Mouse (Mus musculus) midbrain, embryonic 11.5 days (tissue): ENCODE measurements at regions not wholly inside any gene's neighbourhood (a gene's known extent, or its start where the extent isn't known, plus 50 kb on each side); places are given as distances from the start of the nearest gene placed in this dataset.

ENCODE experiments used
- ATAC-seq: fragments of 200-750 bp; cut with Nextera tagmentation; 2 replicates; pipeline ENCODE4 v1.8.0; 2017; ENCODE audit warnings: moderate TSS enrichment, moderate library complexity; ENCODE audit not compliant: low FRiP score
- DNase-seq: peaks from one replicate; pipeline ENCODE4 v3.0.0; 2015; ENCODE audit warnings: low spot score; ENCODE audit errors: missing footprints
- H3K27ac ChIP-seq: fragments of 300-500 bp; sonication (generic); 2 replicates; pipeline ENCODE4 v1.5.1; 2014; ENCODE audit warnings: low read depth, low read length
- H3K27me3 ChIP-seq: fragments of 300-500 bp; sonication (generic); 2 replicates; pipeline ENCODE4 v1.6.1; 2014; ENCODE audit warnings: mild to moderate bottlenecking, low read length, moderate library complexity, mixed read lengths; ENCODE audit not compliant: control insufficient read depth, insufficient read depth
- H3K36me3 ChIP-seq: fragments of 300-500 bp; sonication (generic); 2 replicates; pipeline ENCODE4 v1.6.1; 2014; ENCODE audit warnings: mild to moderate bottlenecking, low read length, moderate library complexity, mixed read lengths; ENCODE audit not compliant: control insufficient read depth, insufficient read depth
- H3K4me1 ChIP-seq: fragments of 300-500 bp; sonication (generic); 2 replicates; pipeline ENCODE4 v1.6.1; 2014; ENCODE audit warnings: low read length; ENCODE audit not compliant: control insufficient read depth, insufficient read depth
- H3K4me2 ChIP-seq: fragments of 300-500 bp; sonication (generic); 2 replicates; pipeline ENCODE4 v1.6.1; 2014; ENCODE audit warnings: mild to moderate bottlenecking, moderate library complexity
- H3K4me3 ChIP-seq: fragments of 300-500 bp; sonication (generic); 2 replicates; pipeline ENCODE4 v1.5.1; 2014; ENCODE audit warnings: low read depth, low read length
- H3K9ac ChIP-seq: fragments of 300-500 bp; sonication (generic); 2 replicates; pipeline ENCODE4 v1.6.1; 2014; ENCODE audit warnings: low read length
- H3K9me3 ChIP-seq: fragments of 300-500 bp; sonication (generic); 2 replicates; pipeline ENCODE4 v1.6.1; 2016; ENCODE audit warnings: low read length; ENCODE audit not compliant: control insufficient read depth
- WGBS: fragments of 180-500 bp; shearing (Covaris S2); extraction: QIAGEN DNeasy Blood & Tissue Kit; methylation state at CpG from one replicate; pipeline ENCODE4 v1.1.7; 2014; 5-methylcytosine and 5-hydroxymethylcytosine counted together

- Histone ChIP-seq H3K27ac (no peak overlapping the region), H3K9me3 (no peaks in the 10 kb centered on the region), H3K4me2 (no peak overlapping the region), H3K4me1 (no peaks in the 10 kb centered on the region), H3K9ac (no peak overlapping the region), H3K27me3 (no peaks in the 10 kb centered on the region), H3K4me3 (no peak overlapping the region), H3K36me3 (no peaks in the 10 kb centered on the region)
- ATAC-seq (no peak), DNase-seq (no peak)
- 92% methylated on average over 3 of the region's 3 CpGs for WGBS
Observed at GRCm38 (mm10) chr5:52954713-52955112, 83.2 kb upstream of the Slc34a2 start.

GRCm38 (mm10) chr5:52964209-52964608 lies 73.7 kb upstream of the Slc34a2 start:
- no peak for ATAC-seq
- Histone ChIP-seq H3K4me2 (no peak overlapping the region), H3K27ac (no peak overlapping the region), H3K9ac (no peak overlapping the region), H3K36me3 (no peaks in the 10 kb centered on the region), H3K27me3 (no peaks in the 10 kb centered on the region), H3K9me3 (no peaks in the 10 kb centered on the region), H3K4me1 (no peaks in the 10 kb centered on the region), H3K4me3 (no peak overlapping the region)
- 80% methylated on average over 4 of the region's 4 CpGs for WGBS
- no peak for DNase-seq

- ATAC-seq, result no peak
- WGBS, result 47% methylated on average over 5 of the region's 5 CpGs
- H3K4me1 ChIP-seq, result no peaks in the 10 kb centered on the region
Observed at GRCm38 (mm10) chr5:52971811-52972210, 66.1 kb upstream of the Slc34a2 start.

GRCm38 (mm10) chr5:52973003-52973402 lies 64.9 kb upstream of the Slc34a2 start:
- Histone ChIP-seq H3K4me2 (no peak overlapping the region), H3K4me1 (no peaks in the 10 kb centered on the region), H3K9ac (no peak overlapping the region), H3K4me3 (no peak overlapping the region), H3K27me3 (no peaks in the 10 kb centered on the region), H3K9me3 (no peaks in the 10 kb centered on the region), H3K36me3 (no peaks in the 10 kb centered on the region), H3K27ac (no peak overlapping the region)
- ATAC-seq (no peak), DNase-seq (no peak)
- WGBS, result 83% methylated on average over 2 of the region's 2 CpGs

More at GRCm38 (mm10) chr5:52971811-52972210, 66.1 kb upstream of the Slc34a2 start:
- H3K36me3 ChIP-seq, result no peaks in the 10 kb centered on the region
- DNase-seq, result no peak
- H3K9me3 ChIP-seq, result no peaks in the 10 kb centered on the region
- no peak overlapping the region for H3K4me3 ChIP-seq
- no peak overlapping the region for H3K4me2 ChIP-seq
- no peak overlapping the region for H3K9ac ChIP-seq
- no peak overlapping the region for H3K27ac ChIP-seq
- H3K27me3 ChIP-seq, result no peaks in the 10 kb centered on the region

GRCm38 (mm10) chr5:52975557-52976088 lies 62.3 kb upstream of the Slc34a2 start:
- no peaks in the 10 kb centered on the region for H3K27me3 ChIP-seq
- DNase-seq (no peak), ATAC-seq (no peak)
- no peaks in the 10 kb centered on the region; the same call in 1 of the 2 replicates for H3K9me3 ChIP-seq
- no peaks in the 10 kb centered on the region for H3K4me1 ChIP-seq
- WGBS, result 73% methylated on average over 8 of the region's 8 CpGs
- no peaks in the 10 kb centered on the region for H3K36me3 ChIP-seq
- no peak overlapping the region for H3K4me3 ChIP-seq
- no peak overlapping the region for H3K9ac ChIP-seq
- H3K27ac ChIP-seq, result no peak overlapping the region
- H3K4me2 ChIP-seq, result no peak overlapping the region

GRCm38 (mm10) chr5:52977826-52978687 lies 59.8 kb upstream of the Slc34a2 start:
- no peaks in the 10 kb centered on the region for H3K4me1 ChIP-seq
- no peak overlapping the region for H3K9ac ChIP-seq
- WGBS, result 84% methylated on average over 9 of the region's 9 CpGs
- no peak overlapping the region for H3K4me2 ChIP-seq
- DNase-seq (no peak), ATAC-seq (no peak)
- no peaks in the 10 kb centered on the region for H3K27me3 ChIP-seq
- H3K4me3 ChIP-seq, result no peak overlapping the region
- H3K27ac ChIP-seq, result no peak overlapping the region
- H3K9me3 ChIP-seq, result no peaks in the 10 kb centered on the region; the same call in 1 of the 2 replicates
- H3K36me3 ChIP-seq, result no peaks in the 10 kb centered on the region

- Histone ChIP-seq H3K36me3 (no peaks in the 10 kb centered on the region), H3K27ac (no peak overlapping the region), H3K9ac (no peak overlapping the region), H3K9me3 (no peaks in the 10 kb centered on the region; the same call in 1 of the 2 replicates), H3K27me3 (no peaks in the 10 kb centered on the region), H3K4me1 (no peaks in the 10 kb centered on the region), H3K4me2 (no peak overlapping the region), H3K4me3 (no peak overlapping the region)
- no peak for ATAC-seq
- no peak for DNase-seq
- WGBS, result 77% methylated on average over 1 of the region's 1 CpGs
Observed at GRCm38 (mm10) chr5:52979458-52979857, 58.4 kb upstream of the Slc34a2 start.

- WGBS, result 82% methylated on average over 4 of the region's 4 CpGs
- Histone ChIP-seq H3K9ac (no peak overlapping the region), H3K9me3 (no peaks in the 10 kb centered on the region; the same call in 1 of the 2 replicates), H3K4me3 (no peak overlapping the region), H3K36me3 (no peaks in the 10 kb centered on the region), H3K4me1 (no peaks in the 10 kb centered on the region), H3K27ac (no peak overlapping the region), H3K27me3 (no peaks in the 10 kb centered on the region), H3K4me2 (no peak overlapping the region)
- ATAC-seq (no peak), DNase-seq (no peak)
Observed at GRCm38 (mm10) chr5:52982056-52982455, 55.8 kb upstream of the Slc34a2 start.

GRCm38 (mm10) chr5:52982741-52983140 lies 55.1 kb upstream of the Slc34a2 start:
- ATAC-seq (no peak), DNase-seq (no peak)
- Histone ChIP-seq H3K9ac (no peak overlapping the region), H3K4me3 (no peak overlapping the region), H3K4me2 (no peak overlapping the region), H3K27me3 (no peaks in the 10 kb centered on the region), H3K9me3 (no peaks in the 10 kb centered on the region; the same call in 1 of the 2 replicates), H3K4me1 (no peaks in the 10 kb centered on the region), H3K36me3 (no peaks in the 10 kb centered on the region), H3K27ac (no peak overlapping the region)
- 86% methylated on average over 4 of the region's 4 CpGs for WGBS
